Mouse (Mus musculus) CH12.LX (cell line): ENCODE measurements around the gene Arhgap5. TPM values are rescaled to one million over a fixed set of nuclear protein-coding genes. Genes with fewer than 3 reads are reported as not detected.

Source experiments
- DNase-seq: peaks from one replicate; pipeline ENCODE4 v3.0.0-alpha.2; 2013; ENCODE audit errors: extremely low read depth
- H3K27ac ChIP-seq: 2 replicates; pipeline ENCODE4 v1.5.1; 2012; ENCODE audit warnings: low read depth, mild to moderate bottlenecking, control low read depth, moderate library complexity; ENCODE audit not compliant: insufficient read depth
- H3K27me3 ChIP-seq: replicated peaks from 2 replicates; pipeline ENCODE3; 2012; ENCODE audit warnings: inconsistent platforms
- H3K36me3 ChIP-seq, 2 experiments: replicated peaks in 1 of 2; 2 replicates each; pipeline versions ENCODE3 to v1.6.1; 2012; ENCODE audit warnings: inconsistent platforms in 1 of 2, low read length in 1 of 2, mild to moderate bottlenecking in 1 of 2, mixed read lengths in 1 of 2, moderate library complexity in 1 of 2; ENCODE audit not compliant: control insufficient read depth in 1 of 2, insufficient read depth in 1 of 2
- H3K4me1 ChIP-seq, 2 experiments: 2 replicates each; pipeline ENCODE4 v1.6.1; 2012; ENCODE audit warnings: inconsistent platforms in 1 of 2, moderate library complexity in 1 of 2; ENCODE audit not compliant: insufficient read depth in 2 of 2, control insufficient read depth in 1 of 2
- H3K4me2 ChIP-seq: 2 replicates; pipeline ENCODE4 v1.6.1; 2012; ENCODE audit warnings: low read depth, mild to moderate bottlenecking, control low read depth; ENCODE audit not compliant: poor library complexity, insufficient read depth, severe bottlenecking
- H3K4me3 ChIP-seq, 3 experiments: fragments of 150-350 bp in 1 of 3; sonication (generic) in 1 of 3; replicated peaks in 1 of 3; 2 replicates each; pipeline versions ENCODE3 to v1.5.1; 2011 to 2012; ENCODE audit warnings: low read depth in 2 of 3, low read length in 2 of 3, mild to moderate bottlenecking in 2 of 3, moderate library complexity in 2 of 3, control low read depth in 1 of 3, improper control_type of control experiment in 1 of 3, inconsistent platforms in 1 of 3, mixed read lengths in 1 of 3; ENCODE audit not compliant: poor library complexity in 1 of 3
- H3K79me2 ChIP-seq: replicated peaks from 2 replicates; pipeline ENCODE4 v1.6.1; 2012; ENCODE audit warnings: mild to moderate bottlenecking, moderate library complexity; ENCODE audit not compliant: control insufficient read depth, poor library complexity, insufficient read depth, severe bottlenecking; ENCODE audit errors: extremely low read depth
- H3K9ac ChIP-seq: 2 replicates; pipeline ENCODE4 v1.6.1; 2012; ENCODE audit warnings: low read depth, mild to moderate bottlenecking, control low read depth, moderate library complexity; ENCODE audit not compliant: insufficient read depth
- H3K9me3 ChIP-seq: replicated peaks from 2 replicates; pipeline ENCODE3; 2012; ENCODE audit warnings: low read length, inconsistent platforms, mixed read lengths
- CHD1 ChIP-seq: IDR thresholded peaks from 2 replicates; pipeline ENCODE4 v1.6.1; 2012; ENCODE audit warnings: low read depth, low read length, improper control_type of control experiment, inconsistent platforms
- ELF1 ChIP-seq: IDR thresholded peaks from 2 replicates; pipeline ENCODE4 v1.6.1; 2014; ENCODE audit warnings: low read depth, mild to moderate bottlenecking, inconsistent platforms, low read length, improper control_type of control experiment
- GABPA ChIP-seq: IDR thresholded peaks from 2 replicates; pipeline ENCODE4 v1.6.1; 2012; ENCODE audit warnings: low read depth, low read length, improper control_type of control experiment, inconsistent platforms; ENCODE audit not compliant: insufficient replicate concordance
- IRF4 ChIP-seq: IDR thresholded peaks from 2 replicates; pipeline ENCODE4 v1.6.1; 2014; ENCODE audit warnings: low read depth, mild to moderate bottlenecking, inconsistent platforms, low read length, improper control_type of control experiment
- KAT2A ChIP-seq: IDR thresholded peaks from 2 replicates; pipeline ENCODE4 v1.6.1; 2012; ENCODE audit warnings: low read length, improper control_type of control experiment, inconsistent platforms; ENCODE audit not compliant: insufficient replicate concordance
- MAFK ChIP-seq: IDR thresholded peaks from 2 replicates; pipeline ENCODE4 v1.6.1; 2011; ENCODE audit warnings: low read length, improper control_type of control experiment; ENCODE audit not compliant: insufficient replicate concordance
- MEF2A ChIP-seq: IDR thresholded peaks from 2 replicates; pipeline ENCODE4 v1.6.1; 2014; ENCODE audit warnings: low read depth, mild to moderate bottlenecking, inconsistent platforms, low read length, improper control_type of control experiment, borderline replicate concordance
- MXI1 ChIP-seq: IDR thresholded peaks from 2 replicates; pipeline ENCODE4 v1.6.1; 2011; ENCODE audit warnings: mild to moderate bottlenecking, low read depth, low read length, improper control_type of control experiment
- MYC ChIP-seq: IDR thresholded peaks from 2 replicates; pipeline ENCODE4 v1.6.1; 2011; ENCODE audit warnings: low read depth, mild to moderate bottlenecking, improper control_type of control experiment, low read length
- NELFE ChIP-seq: IDR thresholded peaks from 2 replicates; pipeline ENCODE4 v1.6.1; 2011; ENCODE audit warnings: low read depth, low read length, improper control_type of control experiment
- NRF1 ChIP-seq: IDR thresholded peaks from 2 replicates; pipeline ENCODE4 v1.6.1; 2014; ENCODE audit warnings: low read depth, mild to moderate bottlenecking, inconsistent platforms, low read length, improper control_type of control experiment, moderate library complexity
- POLR2AphosphoS2 ChIP-seq: IDR thresholded peaks from 2 replicates; pipeline ENCODE4 v1.6.1; 2011; ENCODE audit warnings: low read depth, low read length, improper control_type of control experiment
- SIN3A ChIP-seq: IDR thresholded peaks from 2 replicates; pipeline ENCODE4 v1.6.1; 2012; ENCODE audit warnings: low read length, improper control_type of control experiment, inconsistent platforms
- SMC3 ChIP-seq: IDR thresholded peaks from 2 replicates; pipeline ENCODE4 v1.6.1; 2011; ENCODE audit warnings: low read depth, low read length, improper control_type of control experiment
- TCF12 ChIP-seq: IDR thresholded peaks from 2 replicates; pipeline ENCODE4 v1.6.1; 2014; ENCODE audit warnings: low read depth, mild to moderate bottlenecking, inconsistent platforms, low read length, improper control_type of control experiment
- UBTF ChIP-seq: IDR thresholded peaks from 2 replicates; pipeline ENCODE4 v1.6.1; 2012; ENCODE audit warnings: low read depth, mild to moderate bottlenecking, inconsistent platforms, low read length, improper control_type of control experiment, moderate library complexity
- USF1 ChIP-seq: IDR thresholded peaks from 2 replicates; pipeline ENCODE4 v1.6.1; 2014; ENCODE audit warnings: low read depth, mild to moderate bottlenecking, inconsistent platforms, low read length, improper control_type of control experiment
- dilution Hi-C: fragments of 300-500 bp; cut with MboI; formaldehyde crosslinking; loops from 2 replicates; pipeline ENCODE4 v1.14.3; 2020; ENCODE audit warnings: low sequenced_read_pairs; ENCODE audit not compliant: extremely low pct_unique_long_range_greater_than_20kb, extremely low pct_ligation_motif_present
- in situ Hi-C: fragments of 300-500 bp; cut with MboI; formaldehyde crosslinking; loops from 3 replicates; pipeline ENCODE4 v1.14.3; 2019; ENCODE audit warnings: low sequenced_read_pairs, low pct_ligation_motif_present, low pct_unique_long_range_greater_than_20kb, mixed read lengths
- polyA plus RNA-seq: library from polyadenylated mRNA; unstranded; fragments of >175 nt; gene quantifications from 2 replicates; pipeline ENCODE4 v1.2.1, GENCODE M21; 2012; ENCODE audit warnings: low read depth; ENCODE audit not compliant: insufficient read length
- total RNA-seq, 2 experiments: library from RNA; depleted of rRNA; stranded (reverse); fragments of 300-350 nt in 1 of 2; fragments of >200 nt in 1 of 2; gene quantifications; 2 replicates each; pipeline ENCODE4 v1.2.3; 2012 to 2014

The Arhgap5 gene
- total and polyA plus RNA-seq, 3 experiments = 12.0 to 42.7 (median 13.0) TPM

DNA sequence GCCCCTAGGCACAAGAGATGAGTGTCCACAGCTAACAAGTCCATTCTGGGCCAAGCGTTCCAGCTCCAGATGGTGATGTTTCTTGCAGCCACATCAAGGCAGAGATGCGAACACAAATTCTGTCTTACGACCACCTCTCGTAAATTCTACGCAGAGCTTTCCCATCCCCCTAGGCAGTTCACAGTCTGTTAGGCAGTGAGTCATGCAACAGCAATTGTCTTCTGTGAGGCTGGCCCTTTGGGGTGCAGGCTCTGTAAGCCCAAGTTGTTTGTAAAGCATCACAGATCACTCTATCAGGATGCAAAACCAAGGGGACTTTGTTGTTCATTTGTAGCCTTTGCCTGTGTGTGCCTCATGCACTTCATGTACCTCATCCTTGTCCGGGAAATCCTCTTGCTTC is 27.7 kb upstream of the Arhgap5 start:
- Histone ChIP-seq H3K27me3 (no peaks in the 10 kb centered on the region), H3K27ac (no peak overlapping the region), H3K4me3 (no peak overlapping the region), H3K9ac (no peak overlapping the region), H3K36me3 (no peaks in the 10 kb centered on the region), H3K4me2 (peak overlapping the region; percentile 7; the same call in 1 of the 2 replicates), H3K79me2 (no peaks in the 10 kb centered on the region), H3K9me3 (no peaks in the 10 kb centered on the region), H3K4me1 (peaks cover 8 to 30% of the 10 kb centered on the region in 2 experiments; a peak in 3 of 4 replicates)
- in situ Hi-C loops (loop anchor here (25.0 kb wide), 2 partner anchors 361 to 439 kb away; partner anchors contain the start of gene Gpr33), dilution Hi-C loops (no loop called here)
- DNase-seq = no peak
- TF ChIP-seq SMC3 (no peak), USF1 (no peak), UBTF (no peak), CHD1 (no peak), MAFK (no peak), POLR2AphosphoS2 (no peak), TCF12 (no peak), SIN3A (no peak)

DNA sequence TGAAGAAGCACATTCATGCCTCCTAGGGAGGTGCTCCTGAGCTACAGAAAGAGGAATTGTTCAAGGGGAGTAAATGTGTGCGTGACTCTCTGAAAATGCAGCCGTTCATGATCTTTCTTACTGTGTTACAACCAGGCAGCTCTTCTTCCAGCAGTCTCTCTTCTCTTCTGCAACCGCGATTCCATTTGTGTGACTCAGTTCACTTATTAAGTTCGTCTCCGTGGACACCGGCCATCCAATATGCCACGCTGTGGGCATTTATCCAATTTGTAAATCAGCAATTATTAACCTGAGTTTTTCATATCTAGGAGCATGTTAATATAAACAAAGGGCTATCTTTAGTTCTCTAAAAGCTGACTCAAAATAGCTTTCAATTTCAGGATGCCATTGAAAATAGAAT is 25.2 kb upstream of the Arhgap5 start:
- Histone ChIP-seq H3K9ac (no peak overlapping the region), H3K4me3 (no peak overlapping the region), H3K79me2 (no peaks in the 10 kb centered on the region), H3K4me1 (peaks cover 21 to 49% of the 10 kb centered on the region in 2 experiments), H3K36me3 (no peaks in the 10 kb centered on the region), H3K9me3 (no peaks in the 10 kb centered on the region), H3K27ac (no peak overlapping the region), H3K4me2 (no peak overlapping the region), H3K27me3 (no peaks in the 10 kb centered on the region)
- dilution Hi-C loops (no loop called here), in situ Hi-C loops (loop anchor here (25.0 kb wide), 2 partner anchors 359 to 441 kb away; partner anchors contain the start of gene Gpr33)
- no peak for DNase-seq
- TF ChIP-seq TCF12 = no peak
- no peak for TF ChIP-seq NRF1
- no peak for TF ChIP-seq IRF4
- no peak for TF ChIP-seq MYC
- TF ChIP-seq USF1 = no peak
- no peak for TF ChIP-seq GABPA
- no peak for TF ChIP-seq MXI1
- no peak for TF ChIP-seq KAT2A
- no peak for TF ChIP-seq ELF1
- TF ChIP-seq NELFE = no peak
- no peak for TF ChIP-seq MEF2A
